Mouse (Mus musculus) intestine, embryonic 14.5 days (tissue): ENCODE measurements around the gene Cxcl12. TPM values are rescaled to one million over a fixed set of nuclear protein-coding genes. Genes with fewer than 3 reads are reported as not detected.

Experiments used
- ATAC-seq: fragments of 200-750 bp; cut with Nextera tagmentation; replicated peaks from 2 replicates; pipeline ENCODE4 v1.8.0; 2017; ENCODE audit warnings: low read depth, moderate number of reproducible peaks, moderate TSS enrichment, moderate library complexity; ENCODE audit not compliant: low FRiP score, low TSS enrichment
- DNase-seq: peaks from one replicate; pipeline ENCODE4 v3.0.0-alpha.2; 2018; ENCODE audit warnings: low spot score
- H3K27ac ChIP-seq: fragments of 300-500 bp; sonication (generic); 2 replicates; pipeline ENCODE4 v1.5.1; 2014; ENCODE audit warnings: low read depth, mild to moderate bottlenecking, control low read depth
- H3K27me3 ChIP-seq: fragments of 300-500 bp; sonication (generic); replicated peaks from 2 replicates; pipeline ENCODE4 v1.6.1; 2014; ENCODE audit warnings: low read length, control low read depth; ENCODE audit not compliant: control insufficient read depth, insufficient read depth
- H3K36me3 ChIP-seq: fragments of 300-500 bp; sonication (generic); 2 replicates; pipeline ENCODE4 v1.6.1; 2014; ENCODE audit warnings: low read length, control low read depth; ENCODE audit not compliant: control insufficient read depth, insufficient read depth
- H3K4me1 ChIP-seq: fragments of 300-500 bp; sonication (generic); replicated peaks from 2 replicates; pipeline ENCODE4 v1.6.1; 2014; ENCODE audit warnings: low read length, control low read depth, mixed read lengths; ENCODE audit not compliant: control insufficient read depth, insufficient read depth
- H3K4me2 ChIP-seq: fragments of 300-500 bp; sonication (generic); 2 replicates; pipeline ENCODE4 v1.6.1; 2014; ENCODE audit warnings: low read length
- H3K4me3 ChIP-seq: fragments of 300-500 bp; sonication (generic); 2 replicates; pipeline ENCODE4 v1.5.1; 2014; ENCODE audit warnings: low read depth, low read length, control low read depth, mixed read lengths
- H3K9ac ChIP-seq: fragments of 300-500 bp; sonication (generic); 2 replicates; pipeline ENCODE4 v1.6.1; 2014; ENCODE audit warnings: mild to moderate bottlenecking, low read length
- H3K9me3 ChIP-seq: fragments of 300-500 bp; sonication (generic); 2 replicates; pipeline ENCODE4 v1.6.1; 2016; ENCODE audit warnings: low read length, control low read depth; ENCODE audit not compliant: control insufficient read depth
- WGBS: fragments of 180-500 bp; shearing (Covaris S2); extraction: QIAGEN DNeasy Blood & Tissue Kit; methylation state at CpG from one replicate; pipeline ENCODE4 v1.1.7; 2014; 5-methylcytosine and 5-hydroxymethylcytosine counted together
- polyA plus RNA-seq: library from polyadenylated mRNA; unstranded; fragments of >200 nt; fragmentation: Nextera tagmentation; extraction: Ambion mirVana; gene quantifications from 2 replicates; pipeline ENCODE4 v1.2.1, GENCODE M21; 2014

The Cxcl12 gene
- polyA plus RNA-seq, 1 experiment from 2014 or later = 170 TPM

DNA sequence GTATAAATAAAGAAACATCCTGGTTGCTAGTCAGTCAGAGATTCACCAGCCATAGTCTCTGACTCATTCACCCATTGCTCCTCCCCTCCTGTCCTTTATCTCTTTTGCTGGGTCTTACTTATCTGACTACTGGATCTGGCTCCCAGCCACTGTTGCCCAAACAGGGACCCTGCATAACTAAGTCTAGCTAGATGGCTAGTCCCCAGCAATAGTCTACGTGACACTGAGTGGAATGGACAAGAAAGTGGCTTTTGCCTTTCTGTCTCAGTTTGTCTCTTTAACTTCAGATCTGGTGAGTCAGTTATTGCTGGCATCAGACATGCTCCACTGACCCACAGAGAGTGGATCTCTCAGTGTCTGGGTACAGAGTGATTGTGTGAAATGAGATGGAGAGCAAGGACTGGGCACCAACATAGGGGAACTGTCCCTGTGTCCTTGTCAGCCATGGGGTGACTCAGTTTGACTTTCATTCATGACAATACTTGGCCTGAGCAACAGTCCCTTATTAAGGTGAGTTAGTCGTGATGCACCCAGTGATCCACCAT lies 34.6 kb downstream of the Cxcl12 start:
- Histone ChIP-seq H3K27me3 (no peaks in the 10 kb centered on the region), H3K9me3 (no peaks in the 10 kb centered on the region), H3K4me3 (no peak overlapping the region), H3K27ac (no peak overlapping the region), H3K4me2 (no peak overlapping the region), H3K4me1 (peaks cover 10% of the 10 kb centered on the region), H3K36me3 (no peaks in the 10 kb centered on the region), H3K9ac (no peak overlapping the region)
- DNase-seq (no peak), ATAC-seq (no peak)
- WGBS = 69% methylated on average over 2 of the region's 2 CpGs

DNA sequence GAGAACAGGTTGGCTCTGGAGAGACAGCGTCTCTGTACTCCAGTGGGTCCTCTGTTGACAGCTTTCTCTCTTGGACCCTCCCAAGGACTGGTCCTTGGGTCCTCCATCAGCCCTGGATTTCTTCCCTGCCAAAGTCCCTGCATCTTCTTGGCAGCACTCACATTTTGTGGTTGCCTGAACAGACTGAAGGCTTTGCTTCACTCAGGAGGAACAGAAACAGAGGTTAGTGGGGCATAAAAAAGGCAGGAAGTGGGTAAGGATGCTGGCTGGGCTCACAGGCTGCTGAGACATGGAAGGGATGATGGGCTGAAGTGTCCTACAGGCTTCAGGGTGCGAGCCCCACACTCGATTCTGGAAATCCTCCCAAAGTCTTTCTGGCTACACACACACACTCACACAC lies 35.8 kb downstream of the Cxcl12 start:
- Histone ChIP-seq H3K27me3 (no peaks in the 10 kb centered on the region), H3K9me3 (no peaks in the 10 kb centered on the region), H3K36me3 (no peaks in the 10 kb centered on the region), H3K27ac (no peak overlapping the region), H3K4me3 (no peak overlapping the region), H3K4me2 (no peak overlapping the region), H3K4me1 (peaks cover 10% of the 10 kb centered on the region), H3K9ac (no peak overlapping the region)
- 92% methylated on average over 3 of the region's 3 CpGs for WGBS
- DNase-seq (no peak), ATAC-seq (no peak)

DNA sequence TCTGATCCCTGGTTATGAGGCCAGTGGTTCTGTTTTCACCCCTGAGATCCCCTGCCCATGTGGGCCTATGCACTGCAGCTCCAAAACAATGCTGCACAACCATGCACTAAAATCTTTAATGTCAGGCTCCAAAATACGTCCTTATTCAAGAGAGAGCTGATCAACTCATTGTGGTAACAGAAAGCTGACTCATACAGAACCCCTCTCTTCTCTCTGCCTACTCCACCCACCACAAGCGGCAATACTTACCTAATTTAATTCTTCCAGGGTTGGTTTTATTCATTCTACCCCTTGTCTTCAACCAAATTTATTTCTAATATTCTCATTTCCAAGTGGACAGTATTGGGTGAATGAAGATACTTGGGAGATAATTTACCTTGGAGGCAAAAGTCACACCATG lies 38.5 kb downstream of the Cxcl12 start:
- Histone ChIP-seq H3K27ac (no peak overlapping the region), H3K4me1 (peaks cover 8% of the 10 kb centered on the region; the same call in 1 of the 2 replicates), H3K9ac (no peak overlapping the region), H3K4me2 (no peak overlapping the region), H3K27me3 (no peaks in the 10 kb centered on the region), H3K9me3 (no peaks in the 10 kb centered on the region), H3K4me3 (no peak overlapping the region), H3K36me3 (no peaks in the 10 kb centered on the region)
- DNase-seq = no peak
- ATAC-seq = no peak
- WGBS = 94% methylated on average over 2 of the region's 2 CpGs

DNA sequence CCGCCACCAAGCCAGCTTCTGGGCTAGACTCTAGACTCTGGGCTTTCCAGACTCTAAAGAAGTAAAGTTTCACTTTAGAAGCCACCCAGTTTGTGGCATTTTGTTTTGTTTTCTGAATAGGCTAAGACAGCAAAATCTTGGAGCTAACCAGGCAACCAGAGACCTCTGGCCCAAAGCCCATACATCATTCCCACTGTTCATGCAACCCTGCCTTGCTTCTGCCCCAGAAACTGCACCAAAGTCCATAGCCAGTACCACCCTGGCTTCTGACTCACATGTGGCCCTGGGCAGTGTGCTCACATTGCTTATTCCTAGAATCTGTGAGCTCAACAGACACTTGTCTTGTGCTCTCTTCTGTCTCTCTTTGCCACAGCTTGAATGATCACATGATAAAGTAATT lies 39.0 kb downstream of the Cxcl12 start:
- no peaks in the 10 kb centered on the region for H3K9me3 ChIP-seq

DNA sequence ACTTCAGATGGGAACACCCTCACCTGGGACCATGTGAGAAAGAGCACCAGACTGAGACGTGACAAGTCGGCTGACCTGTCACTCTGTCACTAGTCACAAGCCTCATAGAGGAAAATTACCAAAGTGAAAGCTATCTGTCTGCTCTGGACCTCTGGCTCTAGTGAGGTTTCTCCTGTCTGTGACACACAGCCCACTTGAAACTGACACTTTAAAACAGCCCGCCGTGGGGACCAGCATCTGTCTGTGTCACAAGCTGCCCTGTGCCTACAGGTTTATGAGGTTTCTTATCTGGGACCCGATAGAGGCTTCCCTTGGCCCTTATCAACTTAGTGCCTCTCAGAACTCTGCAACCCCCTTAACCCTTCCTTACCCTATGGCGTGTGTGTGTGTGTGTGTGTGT lies 41.8 kb downstream of the Cxcl12 start:
- no peak for DNase-seq
- Histone ChIP-seq H3K27ac (no peak overlapping the region), H3K27me3 (no peaks in the 10 kb centered on the region), H3K9me3 (no peaks in the 10 kb centered on the region), H3K4me3 (no peak overlapping the region), H3K4me1 (peaks cover 8% of the 10 kb centered on the region; the same call in 1 of the 2 replicates), H3K36me3 (no peaks in the 10 kb centered on the region), H3K4me2 (no peak overlapping the region), H3K9ac (no peak overlapping the region)
- WGBS = 29% methylated on average over 6 of the region's 6 CpGs
- ATAC-seq = 0 out of 2 replicates have a peak, but pooled peaks have one; percentile 55

More for the DNA sequence above, 39.0 kb downstream of the Cxcl12 start:
- peaks cover 8% of the 10 kb centered on the region; the same call in 1 of the 2 replicates for H3K4me1 ChIP-seq
- no peak overlapping the region for H3K9ac ChIP-seq
- DNase-seq (no peak), ATAC-seq (no peak)
- H3K4me3 ChIP-seq = no peak overlapping the region
- H3K4me2 ChIP-seq = no peak overlapping the region
- H3K27ac ChIP-seq = no peak overlapping the region
- no peaks in the 10 kb centered on the region for H3K36me3 ChIP-seq
- H3K27me3 ChIP-seq = no peaks in the 10 kb centered on the region
- 88% methylated on average over 1 of the region's 1 CpGs for WGBS

DNA sequence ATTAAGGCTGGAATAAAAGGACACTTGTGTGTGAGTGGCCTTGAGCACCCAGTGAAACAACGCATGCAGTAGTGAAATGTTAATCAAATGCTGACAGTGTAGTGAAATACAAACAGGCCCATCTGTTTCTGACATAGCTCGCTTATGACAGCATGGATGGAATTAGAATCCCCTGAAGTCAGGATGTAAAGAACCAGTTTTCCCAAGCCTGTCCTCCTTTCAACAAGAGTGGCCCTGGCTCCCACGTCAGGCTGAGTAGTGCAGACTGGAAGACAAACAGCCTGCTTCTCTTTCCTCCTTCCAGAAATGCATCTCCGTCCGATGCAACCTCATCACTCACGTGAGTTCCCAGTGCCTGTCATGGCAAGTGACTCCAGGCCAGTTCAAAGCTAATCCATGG lies 42.2 kb downstream of the Cxcl12 start:
- 0 out of 2 replicates have a peak, but pooled peaks have one; percentile 47 for ATAC-seq
- no peak overlapping the region for H3K4me2 ChIP-seq
- no peaks in the 10 kb centered on the region for H3K27me3 ChIP-seq
- H3K9ac ChIP-seq = no peak overlapping the region
- no peak overlapping the region for H3K27ac ChIP-seq
- H3K4me3 ChIP-seq = no peak overlapping the region
- no peaks in the 10 kb centered on the region for H3K9me3 ChIP-seq
- no peaks in the 10 kb centered on the region for H3K36me3 ChIP-seq
- H3K4me1 ChIP-seq = peaks cover 8% of the 10 kb centered on the region; the same call in 1 of the 2 replicates
- WGBS = 30% methylated on average over 6 of the region's 6 CpGs
- no peak for DNase-seq

DNA sequence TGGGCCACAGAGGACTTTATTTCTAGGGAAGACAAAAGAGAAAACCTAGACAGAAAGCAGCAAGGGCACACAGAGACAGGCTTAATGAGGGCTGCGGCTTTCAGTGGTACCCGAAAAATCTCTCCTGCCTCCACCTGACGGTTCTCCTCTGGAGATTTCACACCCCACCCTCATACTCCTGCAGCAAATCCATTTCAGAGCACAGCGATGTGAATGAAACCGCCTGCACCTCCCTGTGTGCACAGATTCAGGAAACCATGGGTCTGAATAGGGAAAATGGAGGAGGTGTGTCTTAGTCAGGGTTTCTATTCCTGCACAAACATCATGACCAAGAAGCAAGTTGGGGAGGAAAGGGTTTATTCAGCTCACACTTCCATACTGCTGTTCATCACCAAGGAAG lies 46.2 kb downstream of the Cxcl12 start:
- 78% methylated on average over 5 of the region's 5 CpGs for WGBS

DNA sequence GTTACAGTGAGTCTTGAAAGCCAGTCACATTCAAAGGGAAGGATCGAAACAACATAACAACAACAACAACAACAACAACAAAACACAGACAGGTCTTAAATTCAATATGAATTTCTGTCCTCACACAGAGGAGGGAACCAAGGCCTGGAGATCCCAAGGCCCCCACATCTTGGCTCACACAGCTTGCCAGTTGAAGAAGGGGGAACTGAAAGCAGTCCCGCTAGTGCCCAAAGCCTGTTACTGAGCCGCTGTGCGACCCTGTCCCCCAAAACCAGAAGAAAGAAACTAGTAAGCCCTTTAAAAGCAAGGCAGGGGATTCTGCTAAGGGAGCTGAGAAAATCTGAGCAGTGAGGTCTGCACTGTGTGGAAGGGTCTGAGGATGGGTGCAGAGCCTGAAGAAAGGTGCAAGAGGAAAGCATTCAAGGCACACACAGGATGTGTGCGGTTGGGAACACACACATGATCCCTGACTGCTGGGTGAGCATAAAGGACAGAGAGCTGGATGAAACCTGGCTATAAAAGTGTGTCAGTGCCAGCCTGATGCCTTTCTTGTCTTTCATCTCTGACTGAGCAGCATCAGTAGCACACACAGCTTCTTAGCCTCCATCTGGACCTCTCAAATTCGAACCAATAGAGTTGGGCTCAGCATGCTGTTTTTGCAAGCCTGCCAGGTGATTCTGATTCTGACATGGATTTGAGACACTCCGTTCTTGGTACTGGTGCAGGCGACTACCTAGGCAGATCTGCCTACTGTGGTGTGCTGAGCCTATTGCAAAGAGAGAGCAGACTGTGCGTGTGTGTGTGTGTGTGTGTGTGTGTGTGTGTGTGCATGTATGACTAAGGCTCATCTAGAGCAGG lies 50.3 kb downstream of the Cxcl12 start:
- 86% methylated on average over 9 of the region's 9 CpGs for WGBS

More for the DNA sequence above, 46.2 kb downstream of the Cxcl12 start:
- no peak for DNase-seq
- H3K4me1 ChIP-seq = peaks cover 7% of the 10 kb centered on the region; the same call in 1 of the 2 replicates
- no peak overlapping the region for H3K9ac ChIP-seq
- H3K4me2 ChIP-seq = no peak overlapping the region
- ATAC-seq = no peak
- H3K36me3 ChIP-seq = no peaks in the 10 kb centered on the region
- no peaks in the 10 kb centered on the region for H3K27me3 ChIP-seq
- no peak overlapping the region for H3K27ac ChIP-seq
- no peaks in the 10 kb centered on the region for H3K9me3 ChIP-seq
- no peak overlapping the region for H3K4me3 ChIP-seq

More for the DNA sequence above, 50.3 kb downstream of the Cxcl12 start:
- Histone ChIP-seq H3K4me3 (no peak overlapping the region), H3K27ac (no peak overlapping the region), H3K9ac (no peak overlapping the region), H3K4me1 (0 out of 2 replicates have a peak, but pooled peaks cover 2% of the 10 kb centered on the region), H3K27me3 (no peaks in the 10 kb centered on the region), H3K9me3 (no peaks in the 10 kb centered on the region), H3K4me2 (no peak overlapping the region), H3K36me3 (no peaks in the 10 kb centered on the region)
- no peak for DNase-seq
- no peak for ATAC-seq
